In genomic region chr3:54914845-54915642, GRCm38 (mm10) we compare ENCODE assay signal across 8 mouse cellular contexts. TPM values are rescaled to one million over a fixed set of nuclear protein-coding genes. Genes with fewer than 3 reads are reported as not detected.
DNase-seq lines count a peak whose midpoint lies in the region; ATAC-seq lines count a peak whose summit lies in the region.

No protein-coding gene starts in this region.

- peak overlapping the region; percentile 48 for H3K4me3 ChIP-seq in liver, embryonic 15.5 days (replicated peaks)

- H3K27me3 ChIP-seq in liver, embryonic 15.5 days, result peaks cover 22% of the 10 kb centered on the region

- intact Hi-C loops in left cerebral cortex, postnatal 4 days (cut with DNase I), result loop anchor here (10.0 kb wide), 1 partner anchor 100 kb away; no protein-coding TSS in a partner anchor

- no peaks in the 10 kb centered on the region for H3K36me3 ChIP-seq in liver, embryonic 15.5 days (replicated peaks)

- H3K27ac ChIP-seq in liver, embryonic 15.5 days (replicated peaks), result no peak overlapping the region

- no peaks in the 10 kb centered on the region for H3K9me3 ChIP-seq in liver, embryonic 15.5 days (replicated peaks)

- no peak overlapping the region for H3K9ac ChIP-seq in liver, embryonic 15.5 days

- peak overlapping the region; percentile 53 for H3K4me2 ChIP-seq in liver, embryonic 15.5 days

- ATAC-seq in liver, embryonic 15.5 days (ENCODE audit: insufficient read depth), result peak; percentile 40; the same call in 1 of the 2 replicates

- DNase-seq in embryo, embryonic 10 days (ENCODE audit: low spot score), result peak; percentile 35
- no peak for DNase-seq in embryo, embryonic 9.5 days (ENCODE audit: extremely low spot score)
- peak; percentile 18 for DNase-seq in right cerebral cortex, postnatal 25 days
- DNase-seq in right cerebral cortex, postnatal 14 days, result no peak
- no peak for DNase-seq in left cerebral cortex, postnatal 4 days
- DNase-seq in adrenal gland, postnatal 36 days, result no peak
- DNase-seq in layer of hippocampus, adult 11-12 months (ENCODE audit: low spot score), result no peak

- 3% methylated on average over 31 of the region's 31 CpGs for WGBS in liver, embryonic 15.5 days (ENCODE audit: insufficient replicate concordance)

- H3K4me1 ChIP-seq in liver, embryonic 15.5 days (replicated peaks), result no peaks in the 10 kb centered on the region

RNA-seq across cellular contexts. Expression of gene Sertm1, which starts 0.6 kb away (rescaled TPM):
- polyA plus RNA-seq in liver, embryonic 15.5 days (2015; fragmentation: Nextera tagmentation; extraction: Ambion mirVana), result 0.23 and 0.41 TPM in 2 replicates
- total RNA-seq in left cerebral cortex, postnatal 4 days (2021), result 10 to 100 TPM; 32.5 to 39.3 TPM
- total RNA-seq in adrenal gland, postnatal 36 days (2021), result not detected

Comparison
In these comparisons a context has a peak if more than half of its experiments do, and no peak if none do; other contexts are left out.
1. DNase-seq: peak in embryo, embryonic 10 days (single experiment) and right cerebral cortex, postnatal 25 days (single experiment); none in embryo, embryonic 9.5 days (single experiment), right cerebral cortex, postnatal 14 days (single experiment), left cerebral cortex, postnatal 4 days (single experiment), adrenal gland, postnatal 36 days (0 of 2) and layer of hippocampus, adult 11-12 months (single experiment).
2. RNA of gene Sertm1, which starts 0.6 kb away (total RNA-seq): 32.5 to 39.3 TPM in left cerebral cortex, postnatal 4 days; not detected in adrenal gland, postnatal 36 days; every median in the first group is over 10 times any median in the second.